Comparison of ENCODE assay signal across 23 mouse cellular contexts in genomic region chr14:33471331-33471730, GRCm38 (mm10). TPM values are rescaled to one million over a fixed set of nuclear protein-coding genes. Genes with fewer than 3 reads are reported as not detected.
DNase-seq lines count a peak whose midpoint lies in the region; ATAC-seq and TF ChIP-seq lines count a peak whose summit lies in the region.
"Had no signal": no experiment of that assay in that cellular context is flagged by ENCODE, and none has a peak within 500 bp of the region (broad histone marks: within the 10 kb centered on the region; RNA-seq: fewer than 3 reads in every experiment).

TSS of gene Frmpd2 (plus strand) at chr14:33471696.

- H3K9me3 ChIP-seq in forebrain, embryonic 10.5 days: no peaks in the 10 kb centered on the region
- H3K9me3 ChIP-seq in forebrain, embryonic 12.5 days: no peaks in the 10 kb centered on the region
- no peaks in the 10 kb centered on the region for H3K9me3 ChIP-seq in lung, embryonic 14.5 days (ENCODE audit: low read depth, low read length)
- H3K9me3 ChIP-seq: embryonic facial prominence, embryonic 13.5 days; forebrain, embryonic 15.5 days; hindbrain, embryonic 12.5 days; hindbrain, embryonic 15.5 days had no signal

- DNase-seq in forebrain, embryonic 10.5 days (ENCODE audit: extremely low spot score, low spot score): no peak
- DNase-seq in lung, embryonic 14.5 days: no peak
- DNase-seq in lung, postnatal 36 days: no peak
- DNase-seq in retina, adult 2 months (ENCODE audit: low read depth, low spot score): peak; percentile 86
- peak; percentile 67 for DNase-seq in retina, postnatal 7 days (ENCODE audit: low read depth, low spot score)
- DNase-seq in urinary bladder, postnatal 36 days (ENCODE audit: low spot score in 2 of 2): no peak
- DNase-seq: adrenal gland, adult 2 months; adrenal gland, postnatal 14 days; B cell, adult 2 months; cerebellum, adult 11 months; cerebellum, adult 2 months; cerebellum, adult 9-11 months; cerebellum, postnatal 25 days; gastrocnemius, postnatal 25 days; heart, adult 2 months had no signal

- 0 out of 2 replicates have a peak within 1 kb of the TSS, but pooled peaks have one; percentile 7 for H3K27ac ChIP-seq in forebrain, embryonic 10.5 days
- H3K27ac ChIP-seq in forebrain, embryonic 12.5 days: no peak within 1 kb of the TSS
- no peak within 1 kb of the TSS for H3K27ac ChIP-seq in lung, embryonic 14.5 days (ENCODE audit: low read depth)
- H3K27ac ChIP-seq: embryonic facial prominence, embryonic 13.5 days; forebrain, embryonic 15.5 days; heart, adult 2 months; hindbrain, embryonic 12.5 days; hindbrain, embryonic 15.5 days had no signal

- no peaks in the 10 kb centered on the region for H3K27me3 ChIP-seq in forebrain, embryonic 10.5 days (ENCODE audit: poor library complexity, severe bottlenecking)
- H3K27me3 ChIP-seq in forebrain, embryonic 12.5 days: no peaks in the 10 kb centered on the region
- H3K27me3 ChIP-seq in lung, embryonic 14.5 days (ENCODE audit: insufficient read depth, low read length): no peaks in the 10 kb centered on the region
- H3K27me3 ChIP-seq: CH12.LX; embryonic facial prominence, embryonic 13.5 days; forebrain, embryonic 15.5 days; hindbrain, embryonic 12.5 days; hindbrain, embryonic 15.5 days had no signal

- H3K36me3 ChIP-seq in forebrain, embryonic 10.5 days (replicated peaks): no peaks in the 10 kb centered on the region
- no peaks in the 10 kb centered on the region for H3K36me3 ChIP-seq in forebrain, embryonic 12.5 days (replicated peaks)
- H3K36me3 ChIP-seq in lung, embryonic 14.5 days (ENCODE audit: insufficient read depth): no peaks in the 10 kb centered on the region
- H3K36me3 ChIP-seq: embryonic facial prominence, embryonic 13.5 days; forebrain, embryonic 15.5 days; hindbrain, embryonic 12.5 days; hindbrain, embryonic 15.5 days had no signal

- TF ChIP-seq CTCF in lung, embryonic 14.5 days (IDR thresholded peaks at IDR 0.05; ENCODE audit: low read depth): no peak

- H3K4me3 ChIP-seq in forebrain, embryonic 10.5 days: no peak within 1 kb of the TSS
- H3K4me3 ChIP-seq in forebrain, embryonic 12.5 days (replicated peaks): no peak within 1 kb of the TSS
- no peak within 1 kb of the TSS for H3K4me3 ChIP-seq in lung, embryonic 14.5 days (ENCODE audit: low read depth, low read length)
- H3K4me3 ChIP-seq: embryonic facial prominence, embryonic 13.5 days; forebrain, embryonic 15.5 days; heart, adult 2 months; hindbrain, embryonic 12.5 days; hindbrain, embryonic 15.5 days had no signal

- no peak for ATAC-seq in forebrain, embryonic 12.5 days (ENCODE audit: low FRiP score)
- ATAC-seq in lung, embryonic 14.5 days (ENCODE audit: insufficient read depth): peak; percentile 38; the same call in 1 of the 2 replicates
- ATAC-seq: forebrain, embryonic 15.5 days had no signal

- H3K4me2 ChIP-seq in forebrain, embryonic 12.5 days: no peak within 1 kb of the TSS
- no peak within 1 kb of the TSS for H3K4me2 ChIP-seq in lung, embryonic 14.5 days
- H3K4me2 ChIP-seq: embryonic facial prominence, embryonic 13.5 days; forebrain, embryonic 15.5 days; heart, embryonic 11.5 days; hindbrain, embryonic 12.5 days; hindbrain, embryonic 15.5 days had no signal

- peaks cover 15% of the 10 kb centered on the region for H3K4me1 ChIP-seq in forebrain, embryonic 10.5 days
- H3K4me1 ChIP-seq in forebrain, embryonic 12.5 days: peaks cover 5% of the 10 kb centered on the region; the same call in 1 of the 2 replicates
- H3K4me1 ChIP-seq in lung, embryonic 14.5 days (ENCODE audit: insufficient read depth): no peaks in the 10 kb centered on the region; the same call in 1 of the 2 replicates

- no peak within 1 kb of the TSS for H3K9ac ChIP-seq in forebrain, embryonic 12.5 days
- no peak within 1 kb of the TSS for H3K9ac ChIP-seq in lung, embryonic 14.5 days
- H3K9ac ChIP-seq: embryonic facial prominence, embryonic 13.5 days; forebrain, embryonic 15.5 days; hindbrain, embryonic 12.5 days; hindbrain, embryonic 15.5 days had no signal

- 15% methylated on average over 3 of the region's 3 CpGs for WGBS in forebrain, embryonic 10.5 days
- 27% methylated on average over 3 of the region's 3 CpGs for WGBS in forebrain, embryonic 12.5 days
- WGBS in lung, embryonic 14.5 days: 22% methylated on average over 3 of the region's 3 CpGs

RNA-seq across cellular contexts. Expression of gene Frmpd2, which starts in this region (rescaled TPM):
- polyA plus RNA-seq in forebrain, embryonic 10.5 days (2016; fragmentation: Nextera tagmentation; extraction: Ambion mirVana): not detected in 2 replicates
- polyA plus RNA-seq in forebrain, embryonic 12.5 days (2016; fragmentation: Nextera tagmentation; extraction: Ambion mirVana): 0.18 TPM in 1 of 2 replicates, not detected in the other
- not detected in 2 replicates for polyA plus RNA-seq in lung, embryonic 14.5 days (2014; fragmentation: Nextera tagmentation; extraction: Ambion mirVana)
- polyA plus RNA-seq: adrenal gland, adult 2 months; embryonic facial prominence, embryonic 13.5 days; heart, embryonic 14.5 days had no signal

Comparison
In these comparisons a context has a peak if more than half of its experiments do, and no peak if none do; other contexts are left out.
1. Peak in ATAC-seq in lung, embryonic 14.5 days; RNA of the gene not detected or under 1 TPM.
2. DNase-seq: peak in retina, adult 2 months (single experiment) and retina, postnatal 7 days (single experiment); none in forebrain, embryonic 10.5 days (single experiment), lung, embryonic 14.5 days (single experiment), lung, postnatal 36 days (single experiment) and urinary bladder, postnatal 36 days (0 of 2).